Mouse (Mus musculus): ENCODE results near the gene Gm3880.

DNA sequence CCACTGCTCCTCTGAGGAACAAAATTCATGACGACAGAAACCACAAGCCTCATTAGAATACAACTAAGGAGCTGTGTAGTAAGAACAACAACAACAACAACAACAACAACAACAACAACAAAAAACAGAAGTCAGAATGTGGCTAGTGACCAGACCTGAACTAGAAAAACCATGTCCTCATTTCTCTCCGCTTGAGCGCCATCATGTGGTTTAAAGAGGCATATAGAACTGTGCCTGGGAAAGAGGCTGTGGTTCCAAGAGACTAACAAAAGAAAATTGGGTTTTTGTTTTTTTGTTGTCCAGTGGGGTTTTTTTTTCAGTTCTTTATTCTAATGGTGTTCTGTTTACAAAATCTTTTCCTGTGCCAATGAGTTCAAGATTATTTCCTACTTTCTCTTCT, 26.1 kb downstream of the Gm3880 start:
- TF ChIP-seq CTCF (IDR thresholded peaks at IDR 0.05; ENCODE audit: control insufficient read depth, insufficient read depth, low read length) (no peak), POLR2A (IDR thresholded peaks at IDR 0.05; ENCODE audit: borderline replicate concordance, control insufficient read depth, low read depth, low read length) (no peak)

Data from bone marrow, adult 2 months (tissue).